Mouse (Mus musculus) megakaryocyte, adult 5-6 weeks (primary cell): ENCODE results near the gene Mrps12. TPM values are rescaled to one million over a fixed set of nuclear protein-coding genes. Genes with fewer than 3 reads are reported as not detected.

Experiments
- ATAC-seq: 2 replicates; pipeline ENCODE4 v1.8.0; 2016; ENCODE audit warnings: mild to moderate bottlenecking, inconsistent platforms; ENCODE audit not compliant: poor library complexity, severe bottlenecking
- total RNA-seq, 2 experiments: library from RNA; stranded (forward) in 1 of 2; stranded (reverse) in 1 of 2; fragments of 153-499, 151-499 nt in 1 of 2; fragments of 221-1000, 200-1000 nt in 1 of 2; gene quantifications; 2 replicates each; pipeline versions ENCODE4 v1.2.3 to v1.2.4; 2015 to 2017

Gene Mrps12
- total RNA-seq (2015), result 67.6 and 79.2 TPM in 2 replicates
- total RNA-seq (2017), result 29.1 and 32.0 TPM in 2 replicates

- peak; percentile 97 for ATAC-seq
These were observed at the start of gene Mrps12, which contains the start of gene Sars2 for GRCm38 (mm10) chr7:28741709-28742438. Gene Mrps12, minus strand, starts transcription at chr7:28741820. Gene Sars2, plus strand, starts transcription at chr7:28741992.

GRCm38 (mm10) chr7:28790066-28790806 is 48.6 kb upstream of the Mrps12 start:
- ATAC-seq, result no peak

GRCm38 (mm10) chr7:28789235-28789634 is 47.6 kb upstream of the Mrps12 start:
- ATAC-seq, result no peak

- ATAC-seq, result peak; percentile 77
These were observed 46.9 kb upstream of the Mrps12 start, which contains the start of gene Rinl for GRCm38 (mm10) chr7:28788307-28789195. Gene Rinl, plus strand, starts transcription at chr7:28788969.

GRCm38 (mm10) chr7:28787884-28788283 is 46.3 kb upstream of the Mrps12 start:
- no peak for ATAC-seq

GRCm38 (mm10) chr7:28785161-28785560 is 43.5 kb upstream of the Mrps12 start:
- ATAC-seq, result no peak

- peak; percentile 92 for ATAC-seq
These were observed 39.6 kb upstream of the Mrps12 start for GRCm38 (mm10) chr7:28781261-28781663.

GRCm38 (mm10) chr7:28780857-28781256 is 39.2 kb upstream of the Mrps12 start:
- peak; percentile 34 for ATAC-seq

- peak; percentile 79 for ATAC-seq
These were observed 38.5 kb upstream of the Mrps12 start for GRCm38 (mm10) chr7:28780067-28780658.

- ATAC-seq, result no peak
These were observed 37.2 kb upstream of the Mrps12 start for GRCm38 (mm10) chr7:28778825-28779224.

- no peak for ATAC-seq
These were observed 33.5 kb upstream of the Mrps12 start for GRCm38 (mm10) chr7:28775129-28775528.

GRCm38 (mm10) chr7:28774164-28774563 is 32.5 kb upstream of the Mrps12 start:
- ATAC-seq, result no peak

- ATAC-seq, result peak; percentile 90
These were observed 31.5 kb upstream of the Mrps12 start for GRCm38 (mm10) chr7:28773163-28773562.

GRCm38 (mm10) chr7:28771867-28772266 is 30.2 kb upstream of the Mrps12 start:
- no peak for ATAC-seq

- no peak for ATAC-seq
These were observed 28.7 kb upstream of the Mrps12 start for GRCm38 (mm10) chr7:28770309-28770708.

GRCm38 (mm10) chr7:28769414-28769958 is 27.9 kb upstream of the Mrps12 start:
- ATAC-seq, result no peak

GRCm38 (mm10) chr7:28767462-28767965 is 25.9 kb upstream of the Mrps12 start, which contains the start of gene Nfkbib:
Gene Nfkbib, minus strand, starts transcription at chr7:28767512.
- no peak for ATAC-seq

GRCm38 (mm10) chr7:28766910-28767309 is 25.3 kb upstream of the Mrps12 start:
- ATAC-seq, result no peak

GRCm38 (mm10) chr7:28766173-28766879 is 24.7 kb upstream of the Mrps12 start, which contains the start of gene Sirt2:
Gene Sirt2, plus strand, starts transcription at chr7:28766735.
- ATAC-seq, result peak; percentile 96
